Mouse (Mus musculus) c-Kit-positive CD71-positive TER-119-positive erythroid progenitor cells, embryonic 14.5 days (primary cell): ENCODE measurements around the gene Ttc28.

ENCODE experiments used
- DNase-seq: peaks from one replicate; pipeline ENCODE4 v3.0.0-alpha.2; 2013; ENCODE audit warnings: low spot score

Gene Ttc28

GRCm38 (mm10) chr5:110888596-110888995 is 9.0 kb downstream of the Ttc28 start:
- no peak for DNase-seq

- no peak for DNase-seq
Observed at GRCm38 (mm10) chr5:110889945-110890344, 10.3 kb downstream of the Ttc28 start.

GRCm38 (mm10) chr5:110890561-110890960 is 11.0 kb downstream of the Ttc28 start:
- DNase-seq = no peak

- DNase-seq = no peak
Observed at GRCm38 (mm10) chr5:110897114-110897788, 17.6 kb downstream of the Ttc28 start.

GRCm38 (mm10) chr5:110898169-110898568 is 18.6 kb downstream of the Ttc28 start:
- no peak for DNase-seq

GRCm38 (mm10) chr5:110898785-110899184 is 19.2 kb downstream of the Ttc28 start:
- DNase-seq = no peak

DNA sequence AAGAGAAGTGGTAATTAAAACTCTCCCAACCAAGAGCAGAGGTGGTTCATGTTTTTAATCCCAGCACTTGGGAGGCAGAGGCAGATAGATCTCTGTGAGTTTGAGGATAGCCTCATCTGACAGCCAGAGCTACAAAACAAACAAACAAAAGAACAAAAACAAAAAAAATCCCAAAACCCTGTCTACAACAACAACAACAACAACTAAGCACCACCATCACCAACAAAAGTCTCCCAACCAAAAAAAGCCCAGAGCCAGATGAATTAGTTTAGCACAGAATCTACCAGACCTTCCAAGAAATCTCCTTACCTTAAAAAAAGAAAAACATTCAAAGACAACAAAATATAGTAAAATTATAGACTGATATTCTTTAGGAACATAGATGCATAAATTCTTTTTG is 20.7 kb downstream of the Ttc28 start:
- no peak for DNase-seq

GRCm38 (mm10) chr5:110906708-110907107 is 27.1 kb downstream of the Ttc28 start:
- no peak for DNase-seq

- DNase-seq = no peak
Observed at GRCm38 (mm10) chr5:110908879-110909278, 29.3 kb downstream of the Ttc28 start.

DNA sequence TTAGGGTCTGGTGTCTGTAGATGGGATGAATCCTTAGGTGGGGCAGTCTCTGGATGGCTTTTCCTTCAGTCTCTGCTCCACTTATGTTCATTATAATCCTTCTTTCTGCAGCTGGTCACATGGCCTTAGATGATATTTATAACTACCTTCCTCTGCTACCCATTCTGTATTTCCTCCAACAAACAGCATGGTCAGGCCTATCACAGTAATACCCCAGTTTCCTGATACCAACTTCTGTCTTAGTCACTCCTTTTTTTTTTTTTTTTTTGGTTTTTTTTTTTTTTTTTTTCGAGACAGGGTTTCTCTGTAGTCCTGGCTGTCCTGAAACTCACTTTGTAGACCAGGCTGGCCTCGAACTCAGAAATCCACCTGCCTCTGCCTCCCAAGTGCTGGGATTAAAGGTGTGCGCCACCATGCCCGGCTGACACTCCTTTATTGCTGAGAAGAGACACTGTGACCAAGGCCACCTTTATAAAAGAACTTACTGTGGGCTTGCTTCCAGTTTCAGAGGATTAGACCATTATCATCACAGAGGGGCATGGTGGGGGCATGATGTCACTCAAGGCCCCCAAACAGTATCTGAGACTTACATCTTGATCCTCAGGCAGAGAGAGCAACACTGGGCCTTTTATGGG is 30.5 kb downstream of the Ttc28 start:
- no peak for DNase-seq

GRCm38 (mm10) chr5:110914859-110915258 is 35.3 kb downstream of the Ttc28 start:
- DNase-seq = no peak

DNA sequence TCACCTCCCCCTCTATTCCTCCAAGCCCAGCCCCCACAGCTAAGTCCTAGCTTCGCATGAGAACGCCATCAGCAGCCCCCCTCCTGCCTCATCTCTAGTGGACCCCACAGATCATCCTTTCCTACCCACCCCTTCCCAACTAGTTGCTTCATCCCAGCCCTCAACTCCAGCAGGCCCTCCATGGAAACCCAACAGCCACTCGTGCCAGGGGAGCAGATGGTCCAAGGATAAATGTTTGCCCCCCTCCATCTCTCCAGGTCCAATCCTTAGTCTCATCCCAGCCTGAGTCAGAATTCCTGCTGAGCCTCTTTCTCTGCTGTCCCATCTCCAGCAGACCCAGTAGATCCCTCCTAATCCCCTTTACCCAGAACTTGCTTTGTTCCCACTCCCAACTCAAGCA is 36.6 kb downstream of the Ttc28 start:
- DNase-seq = no peak

DNA sequence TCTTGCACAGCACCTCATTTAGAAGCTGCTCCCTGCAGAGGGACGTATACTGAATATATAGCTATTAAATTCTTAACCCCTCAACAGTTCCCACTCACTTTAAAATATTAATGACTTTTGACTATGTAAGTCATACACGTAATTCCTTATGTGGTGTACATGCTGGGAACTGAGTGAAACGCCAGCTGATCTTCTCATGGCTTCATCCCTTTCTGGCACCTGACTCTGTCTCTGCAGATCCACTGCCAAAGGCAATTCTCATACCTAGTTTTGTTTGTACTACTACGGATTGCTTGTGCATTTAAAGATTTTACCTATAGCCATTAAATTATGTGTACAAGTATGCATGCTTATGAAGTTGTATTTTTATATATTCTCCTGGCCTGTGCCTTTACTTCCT is 39.9 kb downstream of the Ttc28 start:
- no peak for DNase-seq

DNA sequence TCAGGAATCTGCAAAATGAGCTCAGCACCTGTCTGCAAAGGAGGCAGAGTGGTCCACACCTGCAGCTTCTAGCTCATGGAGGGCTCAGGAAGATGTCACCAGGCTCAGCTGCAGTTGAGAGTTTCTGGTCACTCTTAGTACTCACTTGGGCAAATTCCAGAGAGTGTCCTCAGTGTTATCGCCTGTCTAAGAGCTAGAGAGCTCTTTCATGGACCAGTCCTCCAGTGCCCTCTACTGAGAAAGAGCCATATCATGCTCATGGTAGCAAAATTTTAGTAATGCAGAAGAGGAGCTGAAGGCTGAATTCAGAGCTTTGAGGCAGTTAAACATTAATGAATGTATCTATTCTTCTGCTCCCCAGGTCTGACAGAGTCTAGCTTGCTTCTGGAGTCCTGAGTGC is 43.7 kb downstream of the Ttc28 start:
- no peak for DNase-seq

GRCm38 (mm10) chr5:110924636-110925035 is 45.0 kb downstream of the Ttc28 start:
- no peak for DNase-seq

DNA sequence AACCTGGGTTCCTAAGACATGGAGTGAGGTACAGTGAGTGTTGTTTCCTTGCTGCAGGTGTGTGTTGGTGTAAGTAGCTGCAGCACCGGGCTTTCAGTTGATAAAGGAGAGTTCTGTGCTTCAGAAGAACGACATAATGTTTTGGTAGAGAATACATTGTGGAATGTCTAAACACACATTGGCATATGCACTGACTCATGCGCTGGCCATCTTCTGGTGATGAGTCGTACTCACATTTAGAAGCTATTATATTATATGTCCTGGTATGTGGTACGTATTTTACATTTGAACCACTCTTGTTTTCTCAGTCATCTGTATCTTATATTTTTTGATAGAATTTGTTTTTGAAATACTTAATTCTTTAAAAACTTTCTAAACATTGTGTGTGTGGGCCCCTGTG is 46.2 kb downstream of the Ttc28 start:
- DNase-seq = no peak

DNA sequence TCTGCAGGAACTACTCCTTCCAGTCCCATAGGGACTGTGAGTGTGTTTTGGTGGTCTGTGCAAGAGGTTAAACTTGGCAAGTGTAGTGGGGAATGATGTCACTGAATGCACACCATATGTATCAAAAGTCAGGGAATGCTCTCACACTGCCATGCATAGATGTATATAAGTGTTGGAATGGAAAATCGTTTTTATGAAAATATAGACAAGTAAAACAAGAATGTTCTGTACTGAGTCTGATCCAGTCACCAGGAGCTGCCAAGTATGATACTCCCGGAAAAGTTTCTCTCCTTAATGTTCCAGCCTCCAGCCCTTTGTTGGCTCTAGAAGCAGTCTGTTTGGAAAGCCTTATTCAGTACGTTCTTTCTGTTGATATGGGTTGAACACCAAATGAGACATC is 48.7 kb downstream of the Ttc28 start:
- no peak for DNase-seq

- no peak for DNase-seq
Observed at GRCm38 (mm10) chr5:110929306-110929705, 49.7 kb downstream of the Ttc28 start.

DNA sequence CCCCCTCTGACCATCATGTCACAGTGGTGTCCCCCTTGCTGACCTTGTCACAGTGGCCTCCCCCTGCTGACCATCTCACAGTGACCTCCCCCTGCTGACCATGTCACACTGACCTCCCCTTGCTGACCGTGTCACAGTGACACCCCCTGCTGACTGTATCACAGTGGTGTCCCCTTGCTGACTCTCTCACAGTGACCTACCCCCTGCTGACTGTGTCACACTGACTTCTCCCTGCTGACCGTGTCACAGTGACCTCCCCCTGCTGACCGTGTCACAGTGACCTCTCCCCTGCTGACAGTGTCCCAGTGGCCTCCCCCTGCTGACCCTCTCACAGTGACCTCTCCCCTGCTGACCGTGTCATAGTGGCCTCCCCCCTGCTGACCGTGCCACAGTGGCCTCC is 57.0 kb downstream of the Ttc28 start:
- DNase-seq = no peak

- no peak for DNase-seq
Observed at GRCm38 (mm10) chr5:110944326-110944725, 64.7 kb downstream of the Ttc28 start.

GRCm38 (mm10) chr5:110948476-110949399 is 69.1 kb downstream of the Ttc28 start:
- DNase-seq = no peak

DNA sequence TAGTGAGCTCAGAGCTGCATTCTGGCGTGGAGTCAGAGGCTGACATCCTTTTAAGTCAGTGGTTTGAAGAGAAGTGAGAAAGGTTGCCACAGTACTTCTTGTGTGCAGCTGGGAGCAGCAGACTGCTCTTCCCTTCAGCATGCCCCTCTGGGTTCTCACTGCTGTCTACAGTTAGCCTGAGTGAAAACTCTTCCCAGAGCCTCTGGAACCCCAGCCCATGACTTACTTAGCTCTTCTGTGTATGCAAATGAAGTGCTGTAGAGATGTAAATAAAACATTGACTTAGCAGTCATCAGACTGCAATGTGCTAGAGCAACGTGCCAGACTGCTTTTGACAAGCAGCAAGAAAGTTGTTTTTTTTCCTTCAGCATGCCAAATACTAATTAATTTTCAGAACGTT is 70.2 kb downstream of the Ttc28 start:
- no peak for DNase-seq

DNA sequence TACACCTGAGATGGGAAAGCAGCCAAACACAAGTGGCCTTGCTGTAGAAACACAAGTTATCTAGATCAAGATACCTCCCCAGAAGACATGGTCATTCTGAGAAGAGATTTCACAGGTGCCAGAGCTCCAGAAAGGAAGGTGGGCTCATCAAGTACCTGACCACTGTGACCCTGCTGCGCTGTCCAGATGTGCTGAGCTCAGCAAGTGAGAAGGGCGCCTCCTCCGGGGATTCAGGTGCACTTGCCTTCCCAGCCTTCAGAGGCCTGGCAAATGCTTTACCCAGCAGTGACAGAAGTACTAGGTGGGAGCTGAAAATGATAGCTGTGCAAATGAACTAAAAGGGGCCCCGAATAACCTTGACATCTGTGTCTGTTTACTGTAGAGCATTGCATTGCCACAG is 78.6 kb downstream of the Ttc28 start:
- DNase-seq = no peak
